Mouse (Mus musculus) adrenal gland, adult 18-20 months (tissue): ENCODE data around the gene Gimap4. TPM values are rescaled to one million over a fixed set of nuclear protein-coding genes. Genes with fewer than 3 reads are reported as not detected.

Experiments used
- total RNA-seq, 2 experiments: library from RNA; stranded (reverse); gene quantifications; 1 replicate in 1 of 2; 2 replicates in 1 of 2; pipeline ENCODE4 v1.2.3; 2021

Gimap4 gene
- total RNA-seq, 2 experiments from 2014 or later = 34.4 to 46.7 TPM

Other genes with a start within 250 kb of the Gimap4 start
- gene Zfp467, start 238.7 kb upstream of the Gimap4 start, total RNA-seq = 10 to 100 TPM; 36.0 to 58.6 TPM
- gene Sspo, start 236.3 kb upstream of the Gimap4 start, total RNA-seq = 1 to 10 TPM; 3.0 to 3.1 TPM
- gene Atp6v0e2, start 146.9 kb upstream of the Gimap4 start, total RNA-seq = 10 to 100 TPM; 65.7 to 90.8 TPM
- gene Lrrc61, start 129.8 kb upstream of the Gimap4 start, total RNA-seq = 10 to 100 TPM; 26.5 to 34.3 TPM
- 100 to 1,000 TPM in 1 of 2 experiments, 10 to 100 TPM in 1; 55.3 to 165 TPM for gene Rarres2, start 111.8 kb upstream of the Gimap4 start, total RNA-seq
- not detected for gene Gm45021, start 94.9 kb upstream of the Gimap4 start, total RNA-seq
- gene Repin1, start 90.7 kb upstream of the Gimap4 start, total RNA-seq = 10 to 100 TPM; 67.2 to 77.6 TPM
- not detected for gene Gm44965, start 90.6 kb upstream of the Gimap4 start, total RNA-seq
- gene Zfp775, start 82.5 kb upstream of the Gimap4 start, total RNA-seq = 1 to 10 TPM; 8.2 to 9.4 TPM
- 1 to 10 TPM; 2.6 to 3.0 TPM for gene AI854703, start 57.8 kb upstream of the Gimap4 start, total RNA-seq
- gene Gimap8, start 37.3 kb upstream of the Gimap4 start, total RNA-seq = 10 to 100 TPM in 1 of 2 experiments, 1 to 10 TPM in 1; 9.2 to 10.9 TPM
- gene Gimap9, start 8.4 kb upstream of the Gimap4 start, total RNA-seq = 1 to 10 TPM; 6.3 to 7.6 TPM
- 10 to 100 TPM; 47.9 to 66.7 TPM for gene Gimap6, start 23.7 kb downstream of the Gimap4 start, total RNA-seq
- gene Gm28053, start 34.1 kb downstream of the Gimap4 start, total RNA-seq = 1 to 10 TPM; 2.0 to 3.0 TPM
- gene Gimap7, start 34.1 kb downstream of the Gimap4 start, total RNA-seq = 1 to 10 TPM in 1 of 2 experiments, under 1 TPM in 1; 0.56 to 1.5 TPM
- 1 to 10 TPM; 8.8 to 8.9 TPM for gene Gimap1, start 54.5 kb downstream of the Gimap4 start, total RNA-seq
- gene Gimap5, start 61.6 kb downstream of the Gimap4 start, total RNA-seq = 10 to 100 TPM; 12.1 to 12.4 TPM
- 10 to 100 TPM in 1 of 2 experiments, 1 to 10 TPM in 1; 7.8 to 11.3 TPM for gene Gimap3, start 86.3 kb downstream of the Gimap4 start, total RNA-seq
- 100 to 1,000 TPM; 277 to 350 TPM for gene Tmem176a, start 156.4 kb downstream of the Gimap4 start, total RNA-seq
- 100 to 1,000 TPM; 514 to 636 TPM for gene Tmem176b, start 156.9 kb downstream of the Gimap4 start, total RNA-seq
- not detected for gene Aoc1, start 188.3 kb downstream of the Gimap4 start, total RNA-seq
- gene 1600015I10Rik, start 245.3 kb downstream of the Gimap4 start, total RNA-seq = not detected